Mouse (Mus musculus) forebrain, embryonic 14.5 days (tissue): Measurements from ENCODE around the gene Col25a1. TPM values are rescaled to one million over a fixed set of nuclear protein-coding genes. Genes with fewer than 3 reads are reported as not detected.

ENCODE experiments used
- ATAC-seq: fragments of 200-750 bp; cut with Nextera tagmentation; 2 replicates; pipeline ENCODE4 v1.8.0; 2017; ENCODE audit warnings: mild to moderate bottlenecking, moderate library complexity
- DNase-seq: peaks from one replicate; pipeline ENCODE4 v3.0.0-alpha.2; 2015; ENCODE audit warnings: low spot score
- H3K27ac ChIP-seq: fragments of 300-500 bp; sonication (generic); 2 replicates; pipeline ENCODE4 v1.5.1; 2014; ENCODE audit warnings: low read depth, mild to moderate bottlenecking, control low read depth, low read length, moderate library complexity
- H3K27me3 ChIP-seq: fragments of 300-500 bp; sonication (generic); replicated peaks from 2 replicates; pipeline ENCODE4 v1.6.1; 2014; ENCODE audit warnings: low read length, control low read depth, mixed read lengths; ENCODE audit not compliant: control insufficient read depth, insufficient read depth
- H3K36me3 ChIP-seq: fragments of 300-500 bp; sonication (generic); 2 replicates; pipeline ENCODE4 v1.6.1; 2014; ENCODE audit warnings: low read length, control low read depth; ENCODE audit not compliant: control insufficient read depth, insufficient read depth
- H3K4me1 ChIP-seq: fragments of 300-500 bp; sonication (generic); 2 replicates; pipeline ENCODE4 v1.6.1; 2014; ENCODE audit warnings: antibody characterized with exemption, low read length, control low read depth; ENCODE audit not compliant: control insufficient read depth, insufficient read depth
- H3K4me2 ChIP-seq: fragments of 300-500 bp; sonication (generic); 2 replicates; pipeline ENCODE4 v1.6.1; 2014; ENCODE audit warnings: mild to moderate bottlenecking, control low read depth, low read length
- H3K4me3 ChIP-seq: fragments of 300-500 bp; sonication (generic); 2 replicates; pipeline ENCODE4 v1.5.1; 2014; ENCODE audit warnings: low read depth, low read length, control low read depth
- H3K9ac ChIP-seq: fragments of 300-500 bp; sonication (generic); 2 replicates; pipeline ENCODE4 v1.6.1; 2014; ENCODE audit warnings: mild to moderate bottlenecking, low read length, control low read depth, moderate library complexity
- H3K9me3 ChIP-seq: fragments of 300-500 bp; sonication (generic); replicated peaks from 2 replicates; pipeline ENCODE4 v1.6.1; 2016; ENCODE audit warnings: low read length, control low read depth, mixed read lengths; ENCODE audit not compliant: control insufficient read depth
- WGBS: fragments of 180-500 bp; shearing (Covaris S2); extraction: QIAGEN DNeasy Blood & Tissue Kit; methylation state at CpG from one replicate; pipeline ENCODE4 v1.1.7; 2014; 5-methylcytosine and 5-hydroxymethylcytosine counted together
- polyA plus RNA-seq: library from polyadenylated mRNA; unstranded; fragments of >200 nt; fragmentation: Nextera tagmentation; extraction: Ambion mirVana; gene quantifications from 2 replicates; pipeline ENCODE4 v1.2.1, GENCODE M21; 2014

Gene Col25a1
- polyA plus RNA-seq, 1 experiment from 2014 or later, result 2.5 TPM

DNA sequence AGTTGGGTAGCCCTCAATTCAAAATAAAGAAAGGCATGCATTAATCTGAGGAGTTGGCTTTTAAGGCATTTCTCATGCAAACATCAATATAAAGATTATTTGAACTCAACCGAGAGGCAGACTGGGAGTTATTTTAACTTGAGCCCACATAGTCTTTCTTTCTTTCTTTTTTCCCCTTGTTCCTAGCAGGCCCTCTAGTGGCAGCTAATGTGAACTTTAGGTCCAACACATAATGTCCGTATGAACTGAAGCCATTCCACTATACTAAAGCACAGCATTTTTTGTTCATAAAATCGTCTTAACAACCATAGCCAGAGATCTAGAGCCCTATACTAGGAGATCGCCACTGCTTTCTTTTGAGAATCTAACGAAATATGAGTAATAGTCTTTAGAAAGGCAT lies 443.4 kb downstream of the Col25a1 start:
- no peaks in the 10 kb centered on the region for H3K36me3 ChIP-seq
- H3K9me3 ChIP-seq, result no peaks in the 10 kb centered on the region
- no peaks in the 10 kb centered on the region for H3K27me3 ChIP-seq
- no peak overlapping the region for H3K27ac ChIP-seq
- H3K4me2 ChIP-seq, result no peak overlapping the region
- ATAC-seq, result 0 out of 2 replicates have a peak, but pooled peaks have one; percentile 48
- no peaks in the 10 kb centered on the region for H3K4me1 ChIP-seq
- DNase-seq, result peak; percentile 76
- no peak overlapping the region for H3K9ac ChIP-seq
- H3K4me3 ChIP-seq, result no peak overlapping the region
- WGBS, result 23% methylated on average over 5 of the region's 5 CpGs

DNA sequence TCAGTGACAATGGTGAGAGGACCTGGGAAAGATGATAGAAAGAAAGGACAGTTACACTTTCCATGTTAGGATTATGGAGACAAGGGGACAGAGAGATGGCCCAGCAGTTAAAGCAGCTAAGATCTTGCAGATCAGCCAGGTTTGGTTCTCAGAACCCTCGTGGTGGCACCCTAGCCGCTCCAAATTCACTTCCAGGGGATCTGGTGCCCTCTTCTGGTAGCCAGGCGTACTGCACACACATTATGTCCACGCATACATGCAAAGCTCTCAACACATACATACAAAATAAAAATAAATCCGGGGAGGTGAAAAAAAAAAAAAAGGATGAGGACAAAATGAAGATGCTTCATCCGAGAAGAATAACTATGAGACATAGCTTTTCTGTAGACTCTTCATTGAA lies 445.4 kb downstream of the Col25a1 start:
- Histone ChIP-seq H3K9ac (no peak overlapping the region), H3K36me3 (no peaks in the 10 kb centered on the region), H3K27me3 (no peaks in the 10 kb centered on the region), H3K4me2 (no peak overlapping the region), H3K4me3 (no peak overlapping the region), H3K27ac (no peak overlapping the region), H3K9me3 (no peaks in the 10 kb centered on the region), H3K4me1 (no peaks in the 10 kb centered on the region)
- DNase-seq (peak; percentile 37), ATAC-seq (no peak)
- WGBS, result 64% methylated on average over 6 of the region's 6 CpGs

DNA sequence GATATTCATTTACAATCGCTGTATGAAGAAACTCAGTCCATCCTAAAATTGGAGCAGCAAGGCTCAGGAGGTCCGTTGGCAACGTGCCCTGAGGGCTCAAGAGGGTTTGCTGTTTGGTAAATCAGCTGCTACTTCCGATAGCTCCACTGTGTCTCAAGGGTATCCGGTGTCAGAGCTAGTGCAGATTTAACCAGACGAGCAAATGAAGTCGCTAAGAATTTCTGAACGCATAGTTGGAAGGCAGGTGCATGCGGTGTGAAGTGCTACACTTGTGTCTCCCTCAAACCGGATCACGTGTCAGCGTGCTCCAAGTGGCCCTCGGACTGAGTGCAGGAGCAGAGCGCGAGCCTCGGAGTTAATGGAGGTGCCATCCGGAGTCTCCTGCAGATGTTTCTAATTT lies 448.2 kb downstream of the Col25a1 start:
- Histone ChIP-seq H3K36me3 (no peaks in the 10 kb centered on the region), H3K4me3 (no peak overlapping the region), H3K4me2 (no peak overlapping the region), H3K4me1 (no peaks in the 10 kb centered on the region), H3K9ac (no peak overlapping the region), H3K9me3 (no peaks in the 10 kb centered on the region), H3K27me3 (no peaks in the 10 kb centered on the region), H3K27ac (no peak overlapping the region)
- peak; percentile 30 for DNase-seq
- WGBS, result 77% methylated on average over 17 of the region's 17 CpGs
- no peak for ATAC-seq

DNA sequence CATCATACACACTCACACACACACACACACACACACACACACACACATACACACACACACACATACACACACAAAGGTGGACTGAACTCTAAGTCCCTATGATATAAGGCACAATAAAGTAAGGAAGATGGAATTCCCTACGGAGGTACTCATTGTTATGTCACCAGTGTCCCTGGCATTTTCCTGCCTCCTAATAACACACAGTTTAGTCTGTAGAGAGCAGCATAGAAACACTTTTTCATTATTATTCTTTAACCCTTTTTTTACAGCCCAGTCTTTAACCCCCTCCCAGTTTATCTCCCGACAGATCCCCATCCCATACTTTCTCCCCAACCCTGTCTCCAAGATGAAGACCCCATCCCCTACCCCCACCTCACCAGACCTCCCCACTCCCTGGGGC lies 450.3 kb downstream of the Col25a1 start:
- ATAC-seq, result no peak
- Histone ChIP-seq H3K9me3 (no peaks in the 10 kb centered on the region), H3K9ac (no peak overlapping the region), H3K27me3 (no peaks in the 10 kb centered on the region), H3K4me2 (no peak overlapping the region), H3K36me3 (no peaks in the 10 kb centered on the region), H3K4me3 (no peak overlapping the region), H3K4me1 (no peaks in the 10 kb centered on the region), H3K27ac (no peak overlapping the region)
- no peak for DNase-seq
- 73% methylated on average over 2 of the region's 2 CpGs for WGBS

DNA sequence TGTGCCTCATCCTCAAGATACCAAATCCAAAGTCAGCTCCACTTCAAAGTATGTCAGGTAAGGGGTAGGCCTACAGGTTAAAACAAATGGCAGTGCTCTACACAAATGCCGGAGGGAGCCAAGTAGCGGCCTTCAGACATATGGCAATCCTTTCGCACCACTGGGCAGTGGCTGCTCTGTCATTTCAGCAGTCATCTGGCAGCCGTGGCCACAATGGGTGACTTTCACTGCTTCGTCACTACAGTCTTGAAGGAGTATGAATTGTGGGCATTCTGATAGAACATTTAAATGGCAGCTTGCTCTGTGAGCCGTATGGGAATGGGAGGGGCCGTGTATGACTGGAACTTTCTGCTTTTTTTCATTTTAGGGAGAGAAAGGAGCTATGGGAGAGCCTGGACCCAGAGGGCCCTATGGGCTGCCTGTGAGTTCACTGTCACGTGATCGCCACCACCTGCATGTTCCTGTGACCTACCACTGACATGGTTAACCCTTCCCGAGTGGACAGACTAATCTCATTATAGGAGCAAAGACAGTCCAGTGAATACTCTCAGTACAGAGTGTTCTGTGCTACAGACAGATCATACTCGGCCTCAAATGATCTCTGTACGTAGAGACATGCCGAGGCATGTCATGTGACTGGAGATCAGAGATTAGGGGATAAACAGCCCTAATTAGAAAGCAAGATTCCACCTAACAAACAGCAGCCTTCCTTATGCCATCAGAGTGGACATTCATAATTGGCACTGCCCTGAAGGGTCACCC lies 451.8 kb downstream of the Col25a1 start:
- ATAC-seq, result no peak

DNA sequence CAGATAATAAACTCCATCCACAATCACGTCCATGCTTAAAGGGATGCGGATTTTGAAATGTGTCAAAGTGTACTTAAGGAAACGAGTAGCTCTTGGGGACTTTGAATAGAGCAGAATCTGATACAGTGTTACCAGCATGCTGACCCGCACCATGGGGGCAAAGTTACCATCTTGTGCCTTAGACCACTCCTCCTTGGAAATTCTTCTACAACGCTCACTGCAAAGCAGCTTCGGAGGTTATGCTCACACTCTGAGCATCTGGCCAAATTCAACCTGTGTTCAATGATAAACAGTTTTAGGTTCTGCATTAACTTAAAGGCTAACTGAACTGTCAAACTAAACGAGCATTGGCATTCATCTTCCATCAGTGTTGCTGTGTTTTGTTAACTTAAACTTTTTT lies 452.7 kb downstream of the Col25a1 start:
- no peak overlapping the region for H3K9ac ChIP-seq
- no peak overlapping the region for H3K4me3 ChIP-seq
- no peak for ATAC-seq
- H3K9me3 ChIP-seq, result no peaks in the 10 kb centered on the region
- H3K27ac ChIP-seq, result no peak overlapping the region
- no peak overlapping the region for H3K4me2 ChIP-seq
- no peaks in the 10 kb centered on the region for H3K36me3 ChIP-seq
- H3K4me1 ChIP-seq, result no peaks in the 10 kb centered on the region
- WGBS, result 72% methylated on average over 7 of the region's 7 CpGs
- no peaks in the 10 kb centered on the region for H3K27me3 ChIP-seq
- no peak for DNase-seq

More for the DNA sequence above, 451.8 kb downstream of the Col25a1 start:
- no peaks in the 10 kb centered on the region for H3K27me3 ChIP-seq
- no peak overlapping the region for H3K4me2 ChIP-seq
- no peak overlapping the region for H3K4me3 ChIP-seq
- 79% methylated on average over 13 of the region's 13 CpGs for WGBS
- H3K27ac ChIP-seq, result no peak overlapping the region
- H3K4me1 ChIP-seq, result no peaks in the 10 kb centered on the region
- H3K9ac ChIP-seq, result no peak overlapping the region
- H3K36me3 ChIP-seq, result no peaks in the 10 kb centered on the region
- no peak for DNase-seq
- no peaks in the 10 kb centered on the region for H3K9me3 ChIP-seq

DNA sequence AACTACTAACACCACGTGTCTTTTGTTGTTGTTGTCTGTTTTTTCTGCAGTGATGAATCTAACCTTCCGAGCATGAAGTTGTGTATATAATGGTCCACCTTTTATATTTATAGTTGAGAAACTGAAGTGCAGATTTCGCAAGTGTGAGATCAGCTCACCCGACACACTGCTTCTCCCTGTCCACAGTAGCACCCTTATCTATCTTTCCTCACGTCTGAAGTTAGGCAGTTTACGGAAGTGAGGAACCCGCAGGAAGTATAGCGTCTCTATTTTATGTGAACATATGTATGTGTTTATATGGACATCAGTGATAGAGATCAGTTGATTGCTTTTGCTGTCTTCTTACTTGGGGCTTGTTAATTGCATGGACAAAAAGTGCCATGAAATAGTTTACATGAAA lies 463.7 kb downstream of the Col25a1 start:
- no peak overlapping the region for H3K4me3 ChIP-seq
- DNase-seq (no peak), ATAC-seq (no peak)
- H3K27me3 ChIP-seq, result no peaks in the 10 kb centered on the region
- WGBS, result 92% methylated on average over 8 of the region's 8 CpGs
- H3K4me2 ChIP-seq, result no peak overlapping the region
- no peak overlapping the region for H3K9ac ChIP-seq
- H3K27ac ChIP-seq, result no peak overlapping the region
- no peaks in the 10 kb centered on the region for H3K4me1 ChIP-seq
- H3K36me3 ChIP-seq, result no peaks in the 10 kb centered on the region
- no peaks in the 10 kb centered on the region for H3K9me3 ChIP-seq

DNA sequence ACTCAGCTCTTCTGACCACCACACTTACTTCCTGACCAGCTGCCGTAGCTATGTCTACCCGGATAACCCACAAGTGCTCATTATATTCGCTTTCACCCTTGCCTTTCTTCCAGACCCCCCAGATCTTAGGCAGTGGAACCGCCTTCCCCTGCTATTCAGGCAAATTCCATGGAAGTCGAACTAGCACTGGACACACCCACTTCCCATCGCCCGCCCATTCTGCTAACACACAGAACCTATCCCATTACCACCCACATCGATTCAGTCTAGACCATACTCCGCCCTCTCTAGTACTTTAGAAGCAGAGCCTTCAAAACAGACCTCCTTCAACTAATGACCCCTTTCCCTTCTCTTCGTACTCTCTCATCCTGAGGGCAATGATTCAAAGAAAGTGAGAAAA lies 470.2 kb downstream of the Col25a1 start:
- H3K9me3 ChIP-seq, result no peaks in the 10 kb centered on the region
- no peaks in the 10 kb centered on the region for H3K36me3 ChIP-seq
- no peaks in the 10 kb centered on the region for H3K4me1 ChIP-seq
- ATAC-seq (no peak), DNase-seq (no peak)
- no peak overlapping the region for H3K9ac ChIP-seq
- no peaks in the 10 kb centered on the region for H3K27me3 ChIP-seq
- 74% methylated on average over 10 of the region's 10 CpGs for WGBS
- no peak overlapping the region for H3K27ac ChIP-seq
- no peak overlapping the region for H3K4me2 ChIP-seq
- H3K4me3 ChIP-seq, result no peak overlapping the region

DNA sequence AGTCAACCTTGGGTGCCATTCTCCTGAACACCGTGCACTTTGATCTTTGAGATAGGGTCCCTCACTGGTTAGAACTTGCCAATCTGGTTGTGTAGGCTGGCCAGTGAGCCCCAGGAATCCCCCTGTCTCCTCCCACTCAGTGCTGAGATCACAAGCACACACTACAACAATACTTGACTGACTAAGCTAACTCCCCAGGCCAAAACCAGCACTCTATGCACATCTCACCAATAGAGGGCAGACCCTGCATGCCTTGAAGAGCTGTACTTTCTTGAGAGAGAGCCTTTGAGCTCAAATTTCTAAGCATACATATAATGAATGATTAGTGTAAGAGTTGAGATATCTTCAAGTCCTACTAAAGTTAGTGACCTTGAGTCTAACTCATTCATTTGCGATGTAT lies 476.6 kb downstream of the Col25a1 start:
- H3K4me2 ChIP-seq, result no peak overlapping the region
- no peak for ATAC-seq
- no peak overlapping the region for H3K27ac ChIP-seq
- no peaks in the 10 kb centered on the region for H3K27me3 ChIP-seq
- no peak overlapping the region for H3K9ac ChIP-seq
- no peak overlapping the region for H3K4me3 ChIP-seq
- no peaks in the 10 kb centered on the region for H3K9me3 ChIP-seq
- peak; percentile 24 for DNase-seq
- H3K4me1 ChIP-seq, result no peaks in the 10 kb centered on the region
- no peaks in the 10 kb centered on the region for H3K36me3 ChIP-seq
- WGBS, result 92% methylated on average over 2 of the region's 2 CpGs
